Mouse (Mus musculus) neural tube, embryonic 14.5 days (tissue): ENCODE measurements around the gene 1700012B09Rik. TPM values are rescaled to one million over a fixed set of nuclear protein-coding genes. Genes with fewer than 3 reads are reported as not detected.

Experiments
- ATAC-seq: fragments of 200-750 bp; cut with Nextera tagmentation; 2 replicates; pipeline ENCODE4 v1.8.0; 2017; ENCODE audit warnings: low read depth, mild to moderate bottlenecking, moderate TSS enrichment, moderate library complexity
- H3K27ac ChIP-seq: fragments of 300-500 bp; sonication (generic); 2 replicates; pipeline ENCODE4 v1.5.1; 2014; ENCODE audit warnings: low read depth, mild to moderate bottlenecking, control low read depth, low read length, moderate library complexity, mixed read lengths
- H3K27me3 ChIP-seq: fragments of 300-500 bp; sonication (generic); 2 replicates; pipeline ENCODE4 v1.6.1; 2014; ENCODE audit warnings: low read length; ENCODE audit not compliant: control insufficient read depth, insufficient read depth
- H3K36me3 ChIP-seq: fragments of 300-500 bp; sonication (generic); 2 replicates; pipeline ENCODE4 v1.6.1; 2014; ENCODE audit warnings: low read length, mixed read lengths; ENCODE audit not compliant: control insufficient read depth, insufficient read depth
- H3K4me1 ChIP-seq: fragments of 300-500 bp; sonication (generic); 2 replicates; pipeline ENCODE4 v1.6.1; 2014; ENCODE audit warnings: low read length; ENCODE audit not compliant: control insufficient read depth, insufficient read depth
- H3K4me2 ChIP-seq: fragments of 300-500 bp; sonication (generic); 2 replicates; pipeline ENCODE4 v1.6.1; 2014; ENCODE audit warnings: mild to moderate bottlenecking, low read depth, low read length, control low read depth
- H3K4me3 ChIP-seq: fragments of 300-500 bp; sonication (generic); 2 replicates; pipeline ENCODE4 v1.5.1; 2014; ENCODE audit warnings: low read depth, low read length, control low read depth, mixed read lengths
- H3K9ac ChIP-seq: fragments of 300-500 bp; sonication (generic); replicated peaks from 2 replicates; pipeline ENCODE4 v1.6.1; 2014; ENCODE audit warnings: low read depth, mild to moderate bottlenecking, control low read depth, low read length, mixed read lengths
- H3K9me3 ChIP-seq: fragments of 300-500 bp; sonication (generic); 2 replicates; pipeline ENCODE4 v1.6.1; 2016; ENCODE audit warnings: low read length; ENCODE audit not compliant: control insufficient read depth
- WGBS: fragments of 180-500 bp; shearing (Covaris S2); extraction: QIAGEN DNeasy Blood & Tissue Kit; methylation state at CpG from one replicate; pipeline ENCODE4 v1.1.7; 2014; 5-methylcytosine and 5-hydroxymethylcytosine counted together
- polyA plus RNA-seq: library from polyadenylated mRNA; unstranded; fragments of >200 nt; fragmentation: Nextera tagmentation; extraction: Ambion mirVana; gene quantifications from 2 replicates; pipeline ENCODE4 v1.2.1, GENCODE M21; 2014

The 1700012B09Rik gene
- polyA plus RNA-seq, 1 experiment from 2014 or later, result 1.6 TPM

DNA sequence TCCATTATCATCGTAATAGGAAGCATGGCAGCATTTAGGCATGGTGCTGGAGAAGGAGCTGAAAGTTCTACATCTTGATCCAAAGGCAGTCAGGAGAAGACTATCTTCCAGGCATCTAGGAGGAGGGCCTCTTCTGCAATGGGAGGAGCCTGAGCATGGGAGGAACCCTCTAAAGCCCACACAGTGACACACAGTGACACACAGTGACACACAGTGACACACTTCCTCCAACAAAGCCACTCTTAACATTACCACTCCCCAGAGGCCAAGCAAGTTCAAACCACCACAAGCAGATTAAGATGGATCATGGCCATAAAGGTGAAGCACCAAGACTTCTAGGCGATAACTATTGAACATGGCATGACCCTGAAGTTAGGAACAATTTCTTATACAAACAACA, 1.2 kb upstream of the 1700012B09Rik start:
- ATAC-seq, result no peak
- no peaks in the 10 kb centered on the region for H3K4me1 ChIP-seq
- H3K9me3 ChIP-seq, result no peaks in the 10 kb centered on the region
- 85% methylated on average over 2 of the region's 2 CpGs for WGBS
- H3K27me3 ChIP-seq, result no peaks in the 10 kb centered on the region
- no peak overlapping the region for H3K4me3 ChIP-seq
- H3K4me2 ChIP-seq, result no peak overlapping the region
- no peak overlapping the region for H3K27ac ChIP-seq
- H3K36me3 ChIP-seq, result no peaks in the 10 kb centered on the region
- H3K9ac ChIP-seq, result no peak overlapping the region

- H3K27ac ChIP-seq, result no peak overlapping the region
- no peak overlapping the region for H3K4me3 ChIP-seq
- H3K4me2 ChIP-seq, result no peak overlapping the region
- no peaks in the 10 kb centered on the region for H3K9me3 ChIP-seq
- no peak overlapping the region for H3K9ac ChIP-seq
- ATAC-seq, result no peak
- H3K4me1 ChIP-seq, result no peaks in the 10 kb centered on the region
- 41% methylated on average over 6 of the region's 6 CpGs for WGBS
- H3K27me3 ChIP-seq, result no peaks in the 10 kb centered on the region
- no peaks in the 10 kb centered on the region for H3K36me3 ChIP-seq
Measured at GRCm38 (mm10) chr9:14769811-14770210, 1.0 kb downstream of the 1700012B09Rik start.

DNA sequence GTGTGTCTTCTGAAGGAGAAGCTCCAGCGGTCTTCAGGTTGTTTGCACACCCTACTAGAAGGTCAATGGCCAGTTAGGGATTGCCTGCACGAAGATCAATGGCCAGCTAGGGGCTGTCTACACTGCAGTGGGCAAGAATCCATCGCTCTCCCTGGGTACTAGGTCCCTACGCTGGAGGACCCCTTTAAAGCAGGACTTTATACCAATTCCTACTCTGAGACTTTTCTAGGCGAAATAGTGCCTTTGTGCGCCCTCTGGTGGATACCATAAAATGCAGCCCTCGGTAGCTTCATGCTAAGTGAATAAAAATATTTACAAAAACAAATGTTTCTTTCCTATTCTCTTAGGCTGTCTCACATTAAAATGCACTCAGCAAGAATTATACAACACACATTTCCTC, 6.1 kb downstream of the 1700012B09Rik start:
- Histone ChIP-seq H3K9me3 (no peaks in the 10 kb centered on the region), H3K4me2 (no peak overlapping the region), H3K27ac (no peak overlapping the region), H3K4me1 (no peaks in the 10 kb centered on the region), H3K9ac (no peak overlapping the region), H3K36me3 (no peaks in the 10 kb centered on the region), H3K27me3 (no peaks in the 10 kb centered on the region), H3K4me3 (no peak overlapping the region)
- ATAC-seq, result peak; percentile 62
- WGBS, result 36% methylated on average over 7 of the region's 7 CpGs

DNA sequence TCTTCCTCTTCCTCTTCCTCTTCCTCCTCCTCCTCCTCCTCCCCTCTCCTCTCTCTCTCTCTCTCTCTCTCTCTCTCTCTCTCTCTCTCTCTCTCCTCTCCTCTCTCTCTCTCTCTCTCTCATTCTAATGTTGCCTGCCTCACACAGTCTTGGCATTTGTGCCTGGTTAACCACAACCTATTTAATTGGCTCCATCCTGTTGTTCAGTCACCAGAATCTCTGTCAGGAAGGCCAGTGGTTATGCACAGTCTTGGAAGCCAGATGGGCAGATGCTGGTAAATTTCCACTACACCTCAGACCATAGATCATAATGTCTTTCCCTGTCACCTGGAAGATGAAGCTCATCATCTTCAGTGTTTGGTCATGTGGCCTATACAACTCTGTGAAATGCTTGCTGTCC, 11.6 kb downstream of the 1700012B09Rik start:
- Histone ChIP-seq H3K9me3 (no peaks in the 10 kb centered on the region), H3K4me2 (no peak overlapping the region), H3K9ac (no peak overlapping the region), H3K36me3 (no peaks in the 10 kb centered on the region), H3K4me1 (no peaks in the 10 kb centered on the region), H3K27me3 (no peaks in the 10 kb centered on the region), H3K27ac (no peak overlapping the region), H3K4me3 (no peak overlapping the region)
- ATAC-seq, result no peak

DNA sequence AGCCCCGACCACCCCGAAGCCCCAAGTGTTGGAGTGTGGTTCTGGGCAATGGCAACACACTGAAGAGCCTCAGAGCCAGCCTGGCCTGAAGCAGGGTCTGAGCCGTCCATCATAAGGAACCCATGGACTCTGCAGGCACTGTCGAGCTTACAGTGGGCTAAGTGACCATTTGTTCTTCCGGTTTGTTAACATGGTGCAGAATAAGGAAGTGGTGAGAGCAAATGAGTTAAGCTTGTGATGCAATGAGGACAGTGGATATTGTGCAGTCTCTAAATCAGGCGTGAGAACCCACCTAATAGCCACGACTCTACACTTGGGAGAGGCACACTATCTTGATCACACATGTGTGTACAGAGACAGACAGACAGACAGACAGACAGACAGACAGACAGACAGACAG, 12.2 kb downstream of the 1700012B09Rik start:
- Histone ChIP-seq H3K4me1 (no peaks in the 10 kb centered on the region), H3K4me3 (no peak overlapping the region), H3K27me3 (no peaks in the 10 kb centered on the region), H3K36me3 (no peaks in the 10 kb centered on the region), H3K9me3 (no peaks in the 10 kb centered on the region), H3K4me2 (no peak overlapping the region), H3K9ac (no peak overlapping the region), H3K27ac (no peak overlapping the region)
- 76% methylated on average over 7 of the region's 7 CpGs for WGBS
- ATAC-seq, result no peak

DNA sequence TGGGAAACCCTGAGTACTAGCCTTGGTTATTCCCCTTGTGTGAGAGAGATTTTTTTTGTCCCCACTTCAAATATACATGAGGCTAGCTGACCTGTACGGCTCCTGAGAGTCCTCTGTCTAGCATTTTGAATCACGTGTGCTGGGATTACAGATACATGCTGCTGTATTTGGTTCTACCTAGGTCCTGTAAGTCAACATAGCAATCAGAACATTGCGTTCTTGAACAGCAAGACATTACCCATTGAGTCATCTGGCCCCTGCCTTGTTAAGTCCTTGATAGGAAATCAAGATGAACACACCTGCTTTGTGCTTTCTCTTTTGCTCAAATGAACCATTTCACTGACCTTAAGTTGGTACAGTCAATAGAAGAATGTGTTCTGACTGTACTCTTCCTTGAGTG, 16.4 kb downstream of the 1700012B09Rik start:
- Histone ChIP-seq H3K4me1 (0 out of 2 replicates have a peak, but pooled peaks cover 6% of the 10 kb centered on the region), H3K9ac (no peak overlapping the region), H3K4me3 (no peak overlapping the region), H3K27me3 (no peaks in the 10 kb centered on the region), H3K36me3 (no peaks in the 10 kb centered on the region), H3K27ac (no peak overlapping the region), H3K4me2 (no peak overlapping the region), H3K9me3 (no peaks in the 10 kb centered on the region)
- 90% methylated on average over 3 of the region's 3 CpGs for WGBS
- ATAC-seq, result no peak

GRCm38 (mm10) chr9:14753947-14754346, 16.9 kb downstream of the 1700012B09Rik start:
- no peaks in the 10 kb centered on the region for H3K36me3 ChIP-seq
- no peak overlapping the region for H3K9ac ChIP-seq
- H3K9me3 ChIP-seq, result no peaks in the 10 kb centered on the region
- no peak overlapping the region for H3K4me2 ChIP-seq
- ATAC-seq, result no peak
- no peak overlapping the region for H3K4me3 ChIP-seq
- no peaks in the 10 kb centered on the region for H3K27me3 ChIP-seq
- H3K27ac ChIP-seq, result no peak overlapping the region
- H3K4me1 ChIP-seq, result 0 out of 2 replicates have a peak, but pooled peaks cover 6% of the 10 kb centered on the region

GRCm38 (mm10) chr9:14752001-14752522, 18.8 kb downstream of the 1700012B09Rik start, which contains the start of gene Fut4:
TSS of gene Fut4 (minus strand) at chr9:14752393.
- 1% methylated on average over 28 of the region's 28 CpGs for WGBS
- H3K36me3 ChIP-seq, result no peaks in the 10 kb centered on the region
- H3K4me3 ChIP-seq, result peak within 1 kb of the TSS; percentile 46
- H3K4me1 ChIP-seq, result 0 out of 2 replicates have a peak, but pooled peaks cover 6% of the 10 kb centered on the region
- peak within 1 kb of the TSS; percentile 91 for H3K4me2 ChIP-seq
- H3K27ac ChIP-seq, result no peak within 1 kb of the TSS
- peak within 1 kb of the TSS; percentile 66 for H3K9ac ChIP-seq
- H3K9me3 ChIP-seq, result no peaks in the 10 kb centered on the region
- peak; percentile 85 for ATAC-seq
- no peaks in the 10 kb centered on the region for H3K27me3 ChIP-seq

DNA sequence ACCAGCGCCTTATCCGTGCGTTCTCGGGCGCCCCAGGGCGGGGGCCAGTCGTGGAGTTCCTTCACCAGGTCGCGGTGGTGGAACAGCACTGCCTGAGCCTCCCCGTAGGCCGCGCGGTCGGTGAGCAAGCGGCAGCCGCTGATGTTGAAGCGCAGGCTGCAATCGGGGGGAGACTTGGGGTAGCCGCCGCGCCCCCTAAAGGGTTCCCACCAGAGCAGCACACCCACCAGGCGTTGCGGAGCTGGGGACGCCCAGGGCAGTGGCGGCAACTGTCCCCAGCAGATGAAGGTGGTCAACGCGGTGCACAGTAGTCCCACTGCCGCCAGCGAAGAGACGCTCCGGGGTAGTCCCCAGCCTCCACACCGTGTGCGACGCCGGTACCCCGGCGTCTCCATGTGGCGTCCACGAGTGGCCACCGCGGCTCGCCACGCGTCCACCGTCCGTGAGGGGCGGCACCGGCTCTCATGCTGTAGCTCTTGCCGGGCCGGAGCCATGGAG, 19.3 kb downstream of the 1700012B09Rik start:
- H3K27ac ChIP-seq, result no peak overlapping the region
- peak overlapping the region; percentile 66 for H3K9ac ChIP-seq
- peak overlapping the region; percentile 91 for H3K4me2 ChIP-seq
- under 1% methylated on average over 50 of the region's 50 CpGs for WGBS
- peak overlapping the region; percentile 46 for H3K4me3 ChIP-seq
- H3K36me3 ChIP-seq, result no peaks in the 10 kb centered on the region
- no peaks in the 10 kb centered on the region for H3K27me3 ChIP-seq
- H3K4me1 ChIP-seq, result 0 out of 2 replicates have a peak, but pooled peaks cover 6% of the 10 kb centered on the region
- peak; percentile 87 for ATAC-seq
- no peaks in the 10 kb centered on the region for H3K9me3 ChIP-seq
